Mouse (Mus musculus) skeletal muscle tissue, adult 2 months (tissue): ENCODE results near the gene Plpp3.

Experiments
- DNase-seq: peaks from one replicate; pipeline ENCODE4 v3.0.0-alpha.2; 2012; ENCODE audit warnings: low read depth, low spot score

Gene Plpp3

GRCm38 (mm10) chr4:105158169-105158555 lies 1.0 kb downstream of the Plpp3 start:
- peak; percentile 79 for DNase-seq

DNA sequence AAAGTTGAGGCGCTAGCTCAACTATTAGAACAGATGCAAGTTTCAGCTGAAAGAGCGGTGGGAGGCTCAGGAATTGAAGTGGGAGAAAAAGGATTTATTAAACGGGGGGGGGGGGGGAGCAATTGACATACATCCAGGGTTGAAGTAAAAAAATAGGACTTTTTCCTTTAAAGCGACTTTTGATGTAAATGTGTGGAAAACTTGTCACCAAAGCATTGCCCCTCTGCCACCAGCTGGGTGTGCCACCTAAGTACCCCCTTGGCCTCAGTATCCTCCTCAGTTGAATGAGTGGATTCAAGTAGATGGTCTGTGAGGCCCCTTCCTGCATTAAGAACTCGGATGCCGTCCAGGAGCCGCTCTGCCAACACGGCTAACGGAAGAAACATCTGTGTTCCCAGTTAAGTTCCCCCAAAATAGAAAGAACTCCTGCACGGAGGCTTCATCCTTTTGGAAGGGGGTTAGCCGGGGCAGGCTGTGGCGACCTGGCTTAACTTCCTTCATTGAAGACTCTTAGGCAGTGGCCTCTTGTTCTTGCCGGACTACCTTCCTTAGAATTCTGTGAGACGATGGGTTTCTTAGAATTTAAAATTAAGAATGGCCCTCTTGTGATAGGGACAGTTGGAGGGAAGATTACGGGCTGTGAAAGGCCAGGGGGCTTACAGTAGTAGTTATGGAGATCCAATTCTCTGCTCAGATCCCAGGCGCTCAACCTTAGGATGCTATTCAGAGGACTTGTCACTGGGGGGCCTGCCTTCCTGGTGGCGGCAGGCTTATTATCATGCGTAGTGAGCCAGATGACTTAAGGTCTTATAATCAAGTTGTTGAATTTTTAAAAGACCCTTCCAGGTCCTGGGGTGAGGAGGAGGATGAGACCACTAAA lies 1.7 kb downstream of the Plpp3 start:
- DNase-seq = no peak

DNA sequence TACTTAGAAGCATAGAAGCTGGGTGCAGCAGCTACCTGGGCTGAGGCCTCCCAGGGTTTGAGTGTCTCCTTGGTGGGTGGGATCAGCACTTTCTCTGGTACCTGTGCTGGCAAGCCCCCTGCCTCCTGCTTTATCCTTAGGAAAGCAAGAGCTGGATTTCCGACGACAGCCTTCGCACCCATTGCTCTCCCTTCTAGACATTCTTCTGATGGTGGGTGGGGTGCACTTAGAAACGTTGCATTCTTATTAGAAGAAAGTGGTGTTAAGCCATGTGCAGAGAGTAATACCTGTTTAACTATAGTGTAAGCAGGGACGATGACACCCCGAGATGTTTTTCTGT lies 2.4 kb downstream of the Plpp3 start:
- no peak for DNase-seq

DNA sequence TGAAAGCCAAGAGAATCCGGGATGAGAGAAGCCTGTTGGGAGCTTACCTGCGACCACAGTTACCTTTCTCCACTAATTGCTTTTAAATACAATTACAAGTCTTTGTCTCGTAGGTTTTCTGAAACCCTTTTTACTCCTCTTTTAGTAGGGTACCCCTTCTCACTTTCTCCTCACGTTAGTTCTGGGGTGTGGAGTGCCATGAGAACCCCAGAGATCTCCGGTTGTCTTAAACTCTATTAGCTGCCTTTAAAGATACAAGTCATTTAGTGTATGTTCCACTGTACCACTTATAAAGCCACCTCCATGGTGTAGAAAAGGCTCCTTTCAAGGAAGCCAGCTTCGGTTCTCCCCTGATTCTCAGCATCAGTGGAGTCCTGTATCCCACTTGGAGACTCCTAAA lies 3.3 kb downstream of the Plpp3 start:
- DNase-seq = no peak

GRCm38 (mm10) chr4:105162014-105162413 lies 4.9 kb downstream of the Plpp3 start:
- no peak for DNase-seq

DNA sequence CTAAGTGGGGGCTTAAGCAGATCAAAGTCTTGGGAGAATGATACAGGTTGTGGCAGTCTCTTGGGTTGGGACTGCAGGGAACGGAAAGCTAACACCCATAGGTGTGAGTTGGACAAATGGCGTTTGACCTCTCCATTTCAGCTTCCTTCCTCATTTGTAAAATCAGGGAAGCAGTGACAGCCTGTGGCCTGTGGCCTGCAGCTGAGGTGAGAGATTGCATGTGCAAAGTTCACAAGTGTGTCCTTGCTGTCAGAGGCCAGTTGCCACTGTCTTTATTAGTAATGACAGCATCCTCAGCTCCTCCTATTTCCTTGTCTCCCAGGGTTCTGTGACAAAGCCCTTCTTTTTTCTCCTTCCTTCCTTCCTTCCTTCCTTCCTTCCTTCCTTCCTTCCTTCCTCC lies 5.5 kb downstream of the Plpp3 start:
- DNase-seq = no peak

- DNase-seq = peak; percentile 59
Measured at GRCm38 (mm10) chr4:105163981-105164411, 6.8 kb downstream of the Plpp3 start.

- no peak for DNase-seq
Measured at GRCm38 (mm10) chr4:105164952-105165351, 7.8 kb downstream of the Plpp3 start.

GRCm38 (mm10) chr4:105169093-105169571 lies 12.0 kb downstream of the Plpp3 start:
- DNase-seq = no peak

DNA sequence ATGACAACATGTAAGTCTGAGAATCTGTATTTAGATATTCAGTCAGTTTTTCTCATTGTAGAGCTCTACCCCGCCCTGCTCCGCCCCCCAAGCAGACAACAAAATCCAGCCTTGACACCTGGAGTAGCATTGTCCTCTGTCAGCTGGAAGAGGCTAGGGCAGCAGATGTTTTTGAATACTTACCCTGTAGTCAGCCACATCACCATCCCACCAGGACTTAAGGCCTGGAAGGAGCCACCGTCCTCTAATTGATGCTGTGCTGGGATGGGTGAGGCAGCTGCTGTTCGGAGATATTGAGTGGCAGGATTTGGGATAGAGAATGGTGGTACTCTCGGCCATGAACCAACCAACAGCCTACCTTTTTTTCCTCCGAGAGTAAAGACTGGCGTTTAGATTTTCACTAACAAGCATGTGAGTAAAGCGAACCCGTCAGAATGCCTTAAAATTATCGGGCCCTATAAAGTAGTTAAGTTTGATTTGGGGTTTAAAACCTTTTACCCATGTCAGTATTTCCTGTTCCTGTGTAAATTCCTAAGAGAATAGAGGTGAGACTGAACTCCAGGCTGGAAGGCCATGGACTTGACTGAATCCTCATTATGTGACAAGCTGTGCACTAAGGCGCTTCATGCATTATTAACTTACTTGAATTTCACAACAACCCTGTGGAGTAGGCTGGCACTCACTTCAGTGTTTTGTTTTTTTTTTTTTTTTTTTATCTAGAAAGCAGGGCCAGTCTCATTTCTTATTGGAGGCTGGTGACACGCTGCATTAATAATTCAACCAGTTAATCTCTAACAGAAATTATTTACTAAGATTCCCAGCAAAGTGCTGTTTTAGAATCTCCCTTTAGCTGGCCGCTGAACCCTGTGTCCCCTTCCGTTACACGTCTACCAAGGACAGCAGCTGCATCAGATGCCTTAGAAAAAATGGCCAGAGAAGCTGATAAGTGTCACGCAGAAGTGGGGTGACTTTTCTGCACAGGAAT lies 13.0 kb downstream of the Plpp3 start:
- no peak for DNase-seq

DNA sequence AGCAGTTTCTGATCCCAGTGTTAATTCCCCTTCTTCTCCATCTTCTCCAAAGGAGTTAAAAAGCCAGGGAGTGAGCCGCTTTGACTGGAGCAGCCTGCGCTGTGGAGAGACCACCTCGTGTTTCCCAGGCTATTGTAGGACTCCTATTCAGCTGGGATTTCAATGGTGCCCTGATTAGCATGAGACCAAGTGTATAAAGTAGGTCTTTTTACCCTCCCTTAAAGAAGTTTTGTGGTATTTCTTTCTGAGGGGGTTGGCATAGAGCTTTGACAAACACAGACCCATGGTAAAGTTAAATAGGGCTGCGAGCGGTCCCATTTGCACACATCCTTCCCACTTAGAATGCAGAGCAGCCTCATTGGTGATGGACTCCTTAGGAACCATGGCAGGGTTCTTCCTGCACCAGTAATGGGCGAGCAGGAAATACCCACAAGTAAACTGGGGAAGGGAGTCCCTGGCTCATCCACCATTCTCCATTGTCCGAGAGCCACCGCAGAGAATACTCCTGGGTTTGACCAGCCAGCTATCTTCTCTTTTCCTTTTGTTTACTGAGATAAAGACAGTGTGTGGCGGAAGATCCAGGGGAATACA lies 13.8 kb downstream of the Plpp3 start:
- DNase-seq = no peak

GRCm38 (mm10) chr4:105171432-105171831 lies 14.3 kb downstream of the Plpp3 start:
- no peak for DNase-seq

DNA sequence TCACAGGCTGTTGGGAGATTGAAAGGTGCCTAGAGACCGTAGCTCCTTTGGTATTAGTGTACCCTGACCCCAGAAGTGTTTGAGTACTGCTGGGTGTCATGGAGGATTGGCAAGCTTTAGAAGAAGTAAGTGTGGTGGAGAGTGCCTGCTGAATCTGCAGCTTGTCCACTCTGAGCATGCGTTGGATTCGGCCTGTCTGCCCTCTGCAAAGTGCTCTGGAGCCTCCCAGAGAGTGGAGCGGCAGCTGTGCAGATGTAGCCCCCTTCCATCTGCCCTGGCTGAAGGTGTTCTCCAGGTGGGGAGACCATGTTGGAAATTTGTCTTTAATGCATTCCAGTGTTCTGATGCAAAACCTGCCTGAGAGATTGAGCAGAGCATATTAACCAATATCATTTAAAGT lies 17.6 kb downstream of the Plpp3 start:
- no peak for DNase-seq

DNA sequence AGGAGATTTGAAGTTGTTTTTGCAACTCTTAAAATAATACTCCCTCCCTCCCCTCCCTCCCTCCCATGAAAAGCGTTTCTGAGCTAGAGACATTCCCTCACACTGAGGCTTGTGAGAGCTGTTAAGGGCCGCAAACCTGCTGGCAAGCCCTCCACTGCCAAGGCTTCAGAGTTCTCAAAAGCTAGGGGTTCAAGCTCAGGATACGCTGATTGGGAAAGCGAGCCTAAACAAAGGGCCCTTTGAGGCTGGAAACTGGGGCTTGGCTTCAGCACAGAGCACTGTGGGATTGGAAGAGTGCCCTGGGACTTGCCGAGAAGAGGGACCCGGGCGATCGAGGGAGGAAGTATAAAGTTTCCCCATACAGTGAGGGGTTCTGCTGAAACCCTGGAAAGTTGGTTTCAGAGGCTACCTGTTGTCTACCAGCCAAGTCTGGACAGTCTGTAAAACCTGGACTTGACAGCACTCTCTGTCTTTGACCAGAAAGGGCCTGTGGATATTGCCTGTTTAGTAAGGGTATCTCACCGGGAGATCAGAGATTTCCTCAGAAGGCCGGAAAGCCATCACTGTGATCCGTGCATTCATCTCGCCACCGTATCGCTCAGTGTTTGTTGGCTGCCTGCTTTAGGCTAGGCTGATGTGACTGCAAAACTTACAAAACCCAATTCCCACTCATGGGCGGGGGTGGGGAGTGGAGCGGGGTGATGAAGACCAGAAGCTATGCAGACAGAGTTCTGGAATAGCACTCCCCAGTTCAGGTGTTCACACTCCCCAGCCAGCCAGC lies 18.3 kb downstream of the Plpp3 start:
- DNase-seq = no peak

DNA sequence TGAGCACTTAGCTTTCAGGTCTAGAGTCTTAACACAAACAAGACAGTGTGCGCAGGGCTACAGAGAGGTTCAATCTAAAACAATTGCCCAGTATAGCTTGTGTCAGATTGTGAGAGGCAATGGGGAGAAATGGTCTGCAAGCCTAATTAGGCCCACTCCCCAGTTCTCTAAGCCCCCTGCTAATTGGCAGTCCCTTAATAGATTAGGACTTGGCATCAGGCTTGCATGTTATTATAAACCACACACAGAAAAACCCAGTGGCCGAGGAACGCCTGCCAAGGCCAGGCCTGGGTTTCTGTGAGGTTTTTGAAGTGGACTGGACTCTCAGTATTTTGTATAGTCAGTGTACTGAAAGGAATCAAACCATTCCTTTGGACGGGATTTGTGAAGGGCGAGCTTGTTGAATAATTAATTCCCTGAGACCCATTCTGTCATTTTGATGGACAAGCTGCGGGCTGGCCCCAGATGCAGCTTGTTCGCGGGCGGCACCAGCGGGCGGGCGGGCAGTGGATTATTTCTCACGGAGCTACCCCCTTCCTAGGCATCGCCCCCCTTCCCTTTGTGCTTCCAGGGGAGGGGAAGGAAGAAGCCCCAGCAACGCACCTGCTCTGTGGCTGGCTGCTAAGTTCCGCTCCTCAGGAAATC lies 24.0 kb downstream of the Plpp3 start:
- DNase-seq = no peak

DNA sequence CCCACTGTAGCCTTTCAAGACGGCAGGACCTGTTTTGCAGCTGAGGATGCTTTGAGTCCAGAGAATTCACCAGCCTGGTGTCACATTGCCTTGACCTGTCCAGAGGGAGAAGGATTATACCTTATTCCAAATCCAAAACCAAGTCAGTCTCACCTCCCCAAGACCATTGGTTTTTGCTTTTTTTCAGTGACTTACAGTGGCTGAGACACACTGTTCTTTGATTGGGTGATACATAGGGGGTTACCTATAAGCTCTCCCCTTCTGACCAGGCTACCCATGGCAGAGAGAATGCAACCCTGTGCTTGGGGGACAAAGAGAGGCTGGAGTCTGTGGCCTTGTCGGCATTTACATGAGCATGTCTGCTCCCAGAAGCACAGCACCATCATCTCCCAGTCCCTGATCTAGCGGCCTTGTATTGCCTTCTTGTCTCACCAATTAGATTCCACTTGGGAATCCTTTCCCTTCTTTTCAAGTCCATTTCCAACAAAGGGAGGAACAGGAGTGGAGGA lies 24.6 kb downstream of the Plpp3 start:
- no peak for DNase-seq

GRCm38 (mm10) chr4:105182249-105182648 lies 25.1 kb downstream of the Plpp3 start:
- DNase-seq = no peak

- no peak for DNase-seq
Measured at GRCm38 (mm10) chr4:105184490-105184889, 27.3 kb downstream of the Plpp3 start.

GRCm38 (mm10) chr4:105184924-105185323 lies 27.8 kb downstream of the Plpp3 start:
- DNase-seq = no peak

DNA sequence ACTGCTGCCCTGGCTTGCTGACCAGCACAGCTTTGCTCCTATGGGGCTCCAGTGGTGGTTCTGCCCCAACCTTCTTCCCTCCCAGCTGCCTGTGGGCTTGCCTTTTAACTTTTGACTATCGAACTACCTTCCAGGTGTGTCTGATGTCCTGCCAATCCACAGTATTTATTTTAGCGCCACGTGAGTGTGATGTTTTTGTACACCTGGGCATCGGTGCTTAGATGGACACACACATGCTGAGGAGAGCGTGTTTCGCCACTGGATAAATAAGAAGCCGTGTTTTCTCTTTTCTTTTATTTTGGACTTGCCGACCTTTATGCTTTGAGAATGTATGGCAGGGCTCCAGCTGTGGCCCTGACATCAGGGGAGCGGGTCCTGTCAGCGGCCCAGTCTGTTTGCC lies 29.5 kb downstream of the Plpp3 start:
- no peak for DNase-seq
